Mouse (Mus musculus) CH12.LX (cell line): ENCODE data around the gene Gdpd5. TPM values are rescaled to one million over a fixed set of nuclear protein-coding genes. Genes with fewer than 3 reads are reported as not detected.
A peak's percentile ranks its signal among the peaks of the same experiment; 100 is the strongest.

Experiments
- DNase-seq: peaks from one replicate; pipeline ENCODE4 v3.0.0-alpha.2; 2013; ENCODE audit errors: extremely low read depth
- H3K27ac ChIP-seq: 2 replicates; pipeline ENCODE4 v1.5.1; 2012; ENCODE audit warnings: low read depth, mild to moderate bottlenecking, control low read depth, moderate library complexity; ENCODE audit not compliant: insufficient read depth
- H3K27me3 ChIP-seq: replicated peaks from 2 replicates; pipeline ENCODE3; 2012; ENCODE audit warnings: inconsistent platforms
- H3K36me3 ChIP-seq, 2 experiments: replicated peaks in 1 of 2; 2 replicates each; pipeline versions ENCODE3 to v1.6.1; 2012; ENCODE audit warnings: inconsistent platforms in 1 of 2, low read length in 1 of 2, mild to moderate bottlenecking in 1 of 2, mixed read lengths in 1 of 2, moderate library complexity in 1 of 2; ENCODE audit not compliant: control insufficient read depth in 1 of 2, insufficient read depth in 1 of 2
- H3K4me1 ChIP-seq, 2 experiments: 2 replicates each; pipeline ENCODE4 v1.6.1; 2012; ENCODE audit warnings: inconsistent platforms in 1 of 2, moderate library complexity in 1 of 2; ENCODE audit not compliant: insufficient read depth in 2 of 2, control insufficient read depth in 1 of 2
- H3K4me2 ChIP-seq: 2 replicates; pipeline ENCODE4 v1.6.1; 2012; ENCODE audit warnings: low read depth, mild to moderate bottlenecking, control low read depth; ENCODE audit not compliant: poor library complexity, insufficient read depth, severe bottlenecking
- H3K4me3 ChIP-seq, 3 experiments: fragments of 150-350 bp in 1 of 3; sonication (generic) in 1 of 3; replicated peaks in 1 of 3; 2 replicates each; pipeline versions ENCODE3 to v1.5.1; 2011 to 2012; ENCODE audit warnings: low read depth in 2 of 3, low read length in 2 of 3, mild to moderate bottlenecking in 2 of 3, moderate library complexity in 2 of 3, control low read depth in 1 of 3, improper control_type of control experiment in 1 of 3, inconsistent platforms in 1 of 3, mixed read lengths in 1 of 3; ENCODE audit not compliant: poor library complexity in 1 of 3
- H3K79me2 ChIP-seq: replicated peaks from 2 replicates; pipeline ENCODE4 v1.6.1; 2012; ENCODE audit warnings: mild to moderate bottlenecking, moderate library complexity; ENCODE audit not compliant: control insufficient read depth, poor library complexity, insufficient read depth, severe bottlenecking; ENCODE audit errors: extremely low read depth
- H3K9ac ChIP-seq: 2 replicates; pipeline ENCODE4 v1.6.1; 2012; ENCODE audit warnings: low read depth, mild to moderate bottlenecking, control low read depth, moderate library complexity; ENCODE audit not compliant: insufficient read depth
- H3K9me3 ChIP-seq: replicated peaks from 2 replicates; pipeline ENCODE3; 2012; ENCODE audit warnings: low read length, inconsistent platforms, mixed read lengths
- CTCF ChIP-seq, 2 experiments: IDR thresholded peaks in 1 of 2; conservative IDR thresholded peaks in 1 of 2; 2 replicates each; pipeline ENCODE4 v1.5.1; 2011 to 2012; ENCODE audit warnings: low read depth in 2 of 2, low read length in 2 of 2, improper control_type of control experiment in 1 of 2, inconsistent platforms in 1 of 2, mild to moderate bottlenecking in 1 of 2, moderate library complexity in 1 of 2
- JUN ChIP-seq: IDR thresholded peaks from 2 replicates; pipeline ENCODE4 v1.6.1; 2011; ENCODE audit warnings: low read depth, mild to moderate bottlenecking, low read length, improper control_type of control experiment, moderate library complexity; ENCODE audit not compliant: insufficient read depth
- MAX ChIP-seq: IDR thresholded peaks from 2 replicates; pipeline ENCODE4 v1.6.1; 2011; ENCODE audit warnings: low read length, improper control_type of control experiment
- MAZ ChIP-seq: IDR thresholded peaks from 2 replicates; pipeline ENCODE4 v1.6.1; 2012; ENCODE audit warnings: low read depth, mild to moderate bottlenecking, inconsistent platforms, low read length, improper control_type of control experiment, moderate library complexity
- MXI1 ChIP-seq: IDR thresholded peaks from 2 replicates; pipeline ENCODE4 v1.6.1; 2011; ENCODE audit warnings: mild to moderate bottlenecking, low read depth, low read length, improper control_type of control experiment
- MYC ChIP-seq: IDR thresholded peaks from 2 replicates; pipeline ENCODE4 v1.6.1; 2011; ENCODE audit warnings: low read depth, mild to moderate bottlenecking, improper control_type of control experiment, low read length
- NELFE ChIP-seq: IDR thresholded peaks from 2 replicates; pipeline ENCODE4 v1.6.1; 2011; ENCODE audit warnings: low read depth, low read length, improper control_type of control experiment
- NRF1 ChIP-seq: IDR thresholded peaks from 2 replicates; pipeline ENCODE4 v1.6.1; 2014; ENCODE audit warnings: low read depth, mild to moderate bottlenecking, inconsistent platforms, low read length, improper control_type of control experiment, moderate library complexity
- RAD21 ChIP-seq: IDR thresholded peaks from 2 replicates; pipeline ENCODE4 v1.6.1; 2011; ENCODE audit warnings: low read depth, mild to moderate bottlenecking, low read length, improper control_type of control experiment, moderate library complexity
- RCOR1 ChIP-seq: conservative IDR thresholded peaks from 2 replicates; pipeline ENCODE4 v1.6.1; 2012; ENCODE audit warnings: low read depth, mild to moderate bottlenecking, inconsistent platforms, low read length, improper control_type of control experiment
- SIN3A ChIP-seq: IDR thresholded peaks from 2 replicates; pipeline ENCODE4 v1.6.1; 2012; ENCODE audit warnings: low read length, improper control_type of control experiment, inconsistent platforms
- SMC3 ChIP-seq: IDR thresholded peaks from 2 replicates; pipeline ENCODE4 v1.6.1; 2011; ENCODE audit warnings: low read depth, low read length, improper control_type of control experiment
- TCF12 ChIP-seq: IDR thresholded peaks from 2 replicates; pipeline ENCODE4 v1.6.1; 2014; ENCODE audit warnings: low read depth, mild to moderate bottlenecking, inconsistent platforms, low read length, improper control_type of control experiment
- USF2 ChIP-seq: conservative IDR thresholded peaks from 2 replicates; pipeline ENCODE4 v1.6.1; 2011; ENCODE audit warnings: low read depth, low read length, improper control_type of control experiment
- ZC3H11A ChIP-seq: IDR thresholded peaks from 2 replicates; pipeline ENCODE4 v1.6.1; 2012; ENCODE audit warnings: low read depth, mild to moderate bottlenecking, inconsistent platforms, low read length, improper control_type of control experiment
- dilution Hi-C: fragments of 300-500 bp; cut with MboI; formaldehyde crosslinking; loops from 2 replicates; pipeline ENCODE4 v1.14.3; 2020; ENCODE audit warnings: low sequenced_read_pairs; ENCODE audit not compliant: extremely low pct_unique_long_range_greater_than_20kb, extremely low pct_ligation_motif_present
- in situ Hi-C: fragments of 300-500 bp; cut with MboI; formaldehyde crosslinking; loops from 3 replicates; pipeline ENCODE4 v1.14.3; 2019; ENCODE audit warnings: low sequenced_read_pairs, low pct_ligation_motif_present, low pct_unique_long_range_greater_than_20kb, mixed read lengths
- polyA plus RNA-seq: library from polyadenylated mRNA; unstranded; fragments of >175 nt; gene quantifications from 2 replicates; pipeline ENCODE4 v1.2.1, GENCODE M21; 2012; ENCODE audit warnings: low read depth; ENCODE audit not compliant: insufficient read length
- total RNA-seq, 2 experiments: library from RNA; depleted of rRNA; stranded (reverse); fragments of 300-350 nt in 1 of 2; fragments of >200 nt in 1 of 2; gene quantifications; 2 replicates each; pipeline ENCODE4 v1.2.3; 2012 to 2014

Gene Gdpd5
- total and polyA plus RNA-seq, 3 experiments, result 2.4 to 9.1 (median 9.0) TPM

DNA sequence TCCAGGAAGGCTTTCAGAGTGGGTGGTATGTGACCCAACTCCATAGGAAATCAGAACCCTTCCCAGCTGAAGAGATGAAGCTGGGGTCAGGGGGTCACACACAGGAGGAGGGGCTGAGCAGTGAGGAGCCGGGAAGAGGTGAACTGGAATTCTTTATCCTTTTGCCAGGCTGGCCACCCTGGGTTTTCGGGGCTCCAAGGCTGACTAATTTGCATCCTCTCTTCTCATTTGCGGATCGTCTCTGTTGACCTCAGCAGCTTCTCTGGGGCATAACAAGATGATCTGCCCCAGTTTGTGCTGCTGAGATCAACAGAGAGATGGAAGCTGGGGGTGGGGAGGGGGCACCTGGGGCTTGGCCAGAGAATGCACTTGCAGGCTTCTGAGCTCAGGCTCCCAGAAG lies 55.3 kb downstream of the Gdpd5 start:
- H3K4me2 ChIP-seq, result no peak overlapping the region
- TF ChIP-seq NRF1 (no peak), JUN (no peak), CTCF (conservative IDR thresholded peaks at IDR 0.05 in 1 of 2, IDR thresholded peaks at IDR 0.05 in 1 of 2; ENCODE audit: low read depth in 2 of 2, low read length in 2 of 2) (no peak), TCF12 (no peak)
- TF ChIP-seq, all 38 proteins: peak for 0
- H3K4me1 ChIP-seq, result peaks cover 43 to 78% of the 10 kb centered on the region in 2 experiments
- H3K36me3 ChIP-seq, result peaks cover 0 to 20% of the 10 kb centered on the region in 2 experiments
- no peak for DNase-seq
- dilution Hi-C loops, result no loop called here
- in situ Hi-C loops, result no loop called here
- H3K9me3 ChIP-seq, result no peaks in the 10 kb centered on the region
- no peaks in the 10 kb centered on the region for H3K27me3 ChIP-seq
- H3K9ac ChIP-seq, result no peak overlapping the region
- H3K27ac ChIP-seq, result no peak overlapping the region
- no peaks in the 10 kb centered on the region for H3K79me2 ChIP-seq
- H3K4me3 ChIP-seq, result no peak overlapping the region

DNA sequence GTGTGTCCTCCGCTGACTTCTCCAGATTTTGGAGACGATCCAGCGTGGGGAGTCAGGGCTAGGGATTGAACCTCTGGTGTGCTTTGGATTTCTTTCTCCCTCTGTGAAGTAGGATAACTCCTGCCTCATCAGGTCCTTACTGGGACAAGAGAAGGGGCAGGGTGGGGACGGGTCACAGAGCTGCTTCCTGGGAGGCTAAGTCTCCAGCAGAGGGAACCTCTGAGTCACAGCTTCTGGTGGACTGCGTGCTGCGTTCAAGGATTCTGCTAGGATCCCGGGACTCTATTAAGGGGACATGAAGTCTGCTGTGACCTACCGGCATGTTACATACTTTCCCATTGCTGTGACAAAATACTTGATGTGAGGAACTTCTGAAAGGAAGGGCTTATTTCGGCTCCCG lies 57.7 kb downstream of the Gdpd5 start:
- in situ Hi-C loops (no loop called here), dilution Hi-C loops (no loop called here)
- Histone ChIP-seq H3K27me3 (no peaks in the 10 kb centered on the region), H3K36me3 (peaks cover 0 to 28% of the 10 kb centered on the region in 2 experiments), H3K79me2 (no peaks in the 10 kb centered on the region), H3K27ac (no peak overlapping the region), H3K4me1 (peaks cover 24 to 71% of the 10 kb centered on the region in 2 experiments), H3K9me3 (no peaks in the 10 kb centered on the region), H3K4me3 (no peak overlapping the region), H3K4me2 (no peak overlapping the region), H3K9ac (no peak overlapping the region)
- DNase-seq, result no peak
- no peak for TF ChIP-seq RCOR1
- no peak for TF ChIP-seq MAX
- peak in 1 of 2 experiments; percentile 45; a peak in 2 of 4 replicates for TF ChIP-seq CTCF (conservative IDR thresholded peaks at IDR 0.05 in 1 of 2, IDR thresholded peaks at IDR 0.05 in 1 of 2; ENCODE audit: low read depth in 2 of 2, low read length in 2 of 2)
- TF ChIP-seq USF2, result no peak
- TF ChIP-seq JUN, result no peak
- TF ChIP-seq MAZ, result no peak
- no peak; the same call in 1 of the 2 replicates for TF ChIP-seq RAD21
- no peak for TF ChIP-seq NELFE
- no peak for TF ChIP-seq MYC
- no peak for TF ChIP-seq MXI1
- no peak for TF ChIP-seq SIN3A
- TF ChIP-seq SMC3, result 0 out of 2 replicates have a peak, but pooled peaks have one; percentile 11
- no peak for TF ChIP-seq ZC3H11A
